Mouse (Mus musculus): ENCODE measurements around the gene Ajuba. TPM values are rescaled to one million over a fixed set of nuclear protein-coding genes. Genes with fewer than 3 reads are reported as not detected.

Gene Ajuba
- polyA plus RNA-seq, 1 experiment from 2014 or later = 47.3 TPM

DNA sequence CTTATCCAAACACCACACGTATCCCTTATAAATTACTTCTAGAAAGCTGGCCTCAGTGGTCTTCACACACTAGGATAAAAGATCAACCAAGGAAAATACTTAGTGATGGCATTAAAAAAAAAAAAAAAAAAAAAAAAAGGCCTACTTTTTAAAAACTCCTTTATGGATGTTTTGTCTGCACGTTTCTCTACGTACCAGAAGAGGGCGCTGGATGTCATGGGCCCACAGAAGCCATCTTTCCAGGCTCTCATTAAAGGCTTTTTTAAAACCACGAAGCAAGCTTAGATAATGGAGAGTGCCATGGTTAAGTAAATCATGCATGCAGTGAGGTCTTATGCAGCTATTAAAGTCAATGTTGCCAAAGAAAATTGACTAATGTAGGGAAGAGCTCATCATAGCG is 53.8 kb downstream of the Ajuba start:
- no peak overlapping the region for H3K4me3 ChIP-seq (replicated peaks)

More for the DNA sequence above, 53.8 kb downstream of the Ajuba start:
- Histone ChIP-seq H3K36me3 (replicated peaks) (no peaks in the 10 kb centered on the region), H3K4me2 (no peak overlapping the region), H3K27ac (no peak overlapping the region), H3K9me3 (no peaks in the 10 kb centered on the region), H3K9ac (no peak overlapping the region), H3K27me3 (no peaks in the 10 kb centered on the region), H3K4me1 (peaks cover 13% of the 10 kb centered on the region)
- 27% methylated on average over 6 of the region's 6 CpGs for WGBS
- ATAC-seq (ENCODE audit: low FRiP score) = no peak

MicroRNA genes within 50 kb of the gene (microRNA counts, 519-probe panel; counts per million panel counts)
- microRNA mmu-miR-686 = not detected

Small RNAs within 50 kb of the gene (microRNA-seq; reads per million reads assigned to microRNA genes)
- gene Mir686 = not detected

Other genes with a start within 250 kb of the Ajuba start
- 42.6 and 52.9 TPM in 2 replicates for gene Oxa1l, start 216.7 kb downstream of the Ajuba start, polyA plus RNA-seq (2016; fragmentation: Nextera tagmentation; extraction: Ambion mirVana)
- gene Slc7a7, start 159.8 kb downstream of the Ajuba start, polyA plus RNA-seq (2016; fragmentation: Nextera tagmentation; extraction: Ambion mirVana) = 4.2 and 5.4 TPM in 2 replicates
- 274 and 307 TPM in 2 replicates for gene Mrpl52, start 150.6 kb downstream of the Ajuba start, polyA plus RNA-seq (2016; fragmentation: Nextera tagmentation; extraction: Ambion mirVana)
- 76.0 and 79.2 TPM in 2 replicates for gene Mmp14, start 145.9 kb downstream of the Ajuba start, polyA plus RNA-seq (2016; fragmentation: Nextera tagmentation; extraction: Ambion mirVana)
- 26.2 and 29.8 TPM in 2 replicates for gene Lrp10, start 113.4 kb downstream of the Ajuba start, polyA plus RNA-seq (2016; fragmentation: Nextera tagmentation; extraction: Ambion mirVana)
- 26.1 and 29.9 TPM in 2 replicates for gene Rem2, start 101.5 kb downstream of the Ajuba start, polyA plus RNA-seq (2016; fragmentation: Nextera tagmentation; extraction: Ambion mirVana)
- 122 and 125 TPM in 2 replicates for gene Prmt5, start 60.0 kb downstream of the Ajuba start, polyA plus RNA-seq (2016; fragmentation: Nextera tagmentation; extraction: Ambion mirVana)
- 43.5 and 47.5 TPM in 2 replicates for gene Haus4, start 22.9 kb downstream of the Ajuba start, polyA plus RNA-seq (2016; fragmentation: Nextera tagmentation; extraction: Ambion mirVana)
- 9.0 and 9.2 TPM in 2 replicates for gene 4931414P19Rik, start 28.4 kb upstream of the Ajuba start, polyA plus RNA-seq (2016; fragmentation: Nextera tagmentation; extraction: Ambion mirVana)
- 395 and 399 TPM in 2 replicates for gene Psmb5, start 40.5 kb upstream of the Ajuba start, polyA plus RNA-seq (2016; fragmentation: Nextera tagmentation; extraction: Ambion mirVana)
- 0.04 TPM in 1 of 2 replicates, not detected in the other for gene Psmb11, start 43.9 kb upstream of the Ajuba start, polyA plus RNA-seq (2016; fragmentation: Nextera tagmentation; extraction: Ambion mirVana)
- not detected in 2 replicates for gene Gm17606, start 63.4 kb upstream of the Ajuba start, polyA plus RNA-seq (2016; fragmentation: Nextera tagmentation; extraction: Ambion mirVana)
- 9.8 and 10.7 TPM in 2 replicates for gene Cdh24, start 63.8 kb upstream of the Ajuba start, polyA plus RNA-seq (2016; fragmentation: Nextera tagmentation; extraction: Ambion mirVana)
- gene 1700123O20Rik, start 108.7 kb upstream of the Ajuba start, polyA plus RNA-seq (2016; fragmentation: Nextera tagmentation; extraction: Ambion mirVana) = 87.5 and 89.7 TPM in 2 replicates
- gene Acin1, start 109.4 kb upstream of the Ajuba start, polyA plus RNA-seq (2016; fragmentation: Nextera tagmentation; extraction: Ambion mirVana) = 188 and 190 TPM in 2 replicates
- gene Gm29776, start 121.3 kb upstream of the Ajuba start, polyA plus RNA-seq (2016; fragmentation: Nextera tagmentation; extraction: Ambion mirVana) = not detected in 2 replicates
- not detected in 2 replicates for gene Cebpe, start 134.6 kb upstream of the Ajuba start, polyA plus RNA-seq (2016; fragmentation: Nextera tagmentation; extraction: Ambion mirVana)
- gene Slc7a8, start 204.4 kb upstream of the Ajuba start, polyA plus RNA-seq (2016; fragmentation: Nextera tagmentation; extraction: Ambion mirVana) = 2.3 and 2.7 TPM in 2 replicates
- gene Rnf212b, start 236.6 kb upstream of the Ajuba start, polyA plus RNA-seq (2016; fragmentation: Nextera tagmentation; extraction: Ambion mirVana) = not detected in 2 replicates

All from forebrain, embryonic 12.5 days (tissue).